Mouse (Mus musculus) small intestine, adult 2 months (tissue): ENCODE results near the gene Gm49405.
"Not testable (repeated sequence)": the region's sequence is repeated elsewhere in the genome, so short reads cannot be mapped to it uniquely, and the experiment has no call there.

Experiments used
- CTCF ChIP-seq: fragments of 200-500 bp; IDR thresholded peaks from 2 replicates; pipeline ENCODE4 v1.5.1; 2012; ENCODE audit warnings: low read depth, mild to moderate bottlenecking, control low read depth, inconsistent platforms, low read length, moderate library complexity, mixed read lengths; ENCODE audit not compliant: insufficient replicate concordance, insufficient read length; ENCODE audit errors: extremely low read depth
- POLR2A ChIP-seq: fragments of 200-500 bp; IDR thresholded peaks from 2 replicates; pipeline ENCODE4 v1.6.1; 2012; ENCODE audit warnings: low read depth, mild to moderate bottlenecking, control low read depth, inconsistent platforms, low read length, moderate library complexity

DNA sequence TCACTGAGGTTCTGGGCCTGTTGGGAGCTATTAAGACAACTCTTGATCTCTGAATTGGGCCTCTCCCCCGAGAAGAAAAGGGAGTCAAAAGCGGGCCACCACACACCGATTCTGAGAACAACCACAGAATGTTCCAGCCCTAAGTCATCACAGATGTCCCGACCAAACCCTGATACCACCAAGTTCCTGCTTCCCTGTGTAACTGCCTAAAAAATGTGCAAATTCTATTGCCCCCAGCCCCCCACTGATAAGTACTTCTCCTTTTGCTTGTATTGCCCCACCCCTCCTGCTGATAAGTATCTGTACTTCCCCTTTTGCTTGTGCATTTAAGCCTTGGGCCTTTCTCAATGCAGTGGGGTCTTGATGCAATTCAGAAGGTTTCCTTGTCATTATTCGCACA is 43.7 kb downstream of the Gm49405 start:
- TF ChIP-seq POLR2A, CTCF: not testable (repeated sequence)
